Mouse (Mus musculus) spleen, embryonic (tissue): ENCODE data around the gene Glra4.
"Not testable (repeated sequence)": the region's sequence is repeated elsewhere in the genome, so short reads cannot be mapped to it uniquely, and the experiment has no call there.

Source experiments
- CTCF ChIA-PET: fragments of 350-600 bp; sonication (Branson Sonifier 250); formaldehyde crosslinking; loops from one replicate; lab custom pipeline; 2022; lab: Charles Lee

The Glra4 gene

DNA sequence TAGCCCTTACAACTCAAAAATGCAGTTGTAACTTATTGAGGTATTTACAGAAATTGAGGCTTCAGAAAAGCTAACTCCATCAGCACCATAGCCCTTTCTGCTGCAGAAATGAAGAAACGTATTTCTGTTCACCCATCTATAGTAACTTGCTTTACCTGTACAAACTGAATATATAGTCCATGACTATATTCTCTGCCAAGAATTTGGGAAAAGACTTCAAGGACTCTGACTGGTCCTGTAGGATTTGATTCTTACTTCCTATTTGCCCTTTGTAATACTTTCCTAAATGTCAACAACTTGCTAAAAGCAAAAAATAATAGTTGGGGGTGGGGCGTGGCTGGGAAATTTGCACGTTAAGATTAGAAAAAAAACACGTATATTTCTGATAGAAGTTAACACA is 47.9 kb downstream of the Glra4 start:
- CTCF ChIA-PET, result no interaction called here

DNA sequence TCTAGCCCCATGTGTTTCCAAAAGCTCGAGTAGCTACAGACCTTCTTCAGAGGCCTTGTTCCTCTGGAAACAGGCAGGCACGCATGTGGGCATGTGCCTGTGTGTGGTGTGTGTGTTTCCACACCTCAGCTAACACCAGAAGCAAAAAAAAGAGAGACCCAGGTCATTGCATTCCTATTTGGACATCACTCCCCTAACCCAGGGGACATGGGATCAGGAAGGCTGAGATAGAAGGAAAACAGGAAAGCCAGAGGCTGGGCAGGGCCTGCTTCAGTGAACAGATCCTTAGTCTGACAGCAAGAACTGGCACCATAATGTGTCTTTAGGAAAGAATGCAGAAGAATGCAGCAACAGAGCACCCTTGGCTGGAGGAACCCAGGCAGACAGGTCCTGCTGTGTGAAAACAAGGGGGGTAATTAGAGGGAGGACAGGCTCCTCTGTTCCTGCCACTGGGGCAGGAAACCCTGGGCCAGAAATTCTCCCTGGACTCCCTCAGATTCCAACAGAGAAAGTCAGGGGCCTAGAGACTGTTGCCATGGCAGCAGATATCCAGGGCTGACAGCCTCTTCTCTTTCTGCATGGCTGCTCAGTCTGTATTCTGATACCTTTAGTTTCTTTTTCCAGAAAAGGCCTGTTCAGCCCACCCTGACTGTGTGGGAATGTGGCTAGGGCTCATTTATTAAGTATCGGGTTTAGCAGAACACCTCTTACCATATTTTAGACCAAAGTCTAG is 65.0 kb downstream of the Glra4 start:
- CTCF ChIA-PET, result not testable (repeated sequence)

DNA sequence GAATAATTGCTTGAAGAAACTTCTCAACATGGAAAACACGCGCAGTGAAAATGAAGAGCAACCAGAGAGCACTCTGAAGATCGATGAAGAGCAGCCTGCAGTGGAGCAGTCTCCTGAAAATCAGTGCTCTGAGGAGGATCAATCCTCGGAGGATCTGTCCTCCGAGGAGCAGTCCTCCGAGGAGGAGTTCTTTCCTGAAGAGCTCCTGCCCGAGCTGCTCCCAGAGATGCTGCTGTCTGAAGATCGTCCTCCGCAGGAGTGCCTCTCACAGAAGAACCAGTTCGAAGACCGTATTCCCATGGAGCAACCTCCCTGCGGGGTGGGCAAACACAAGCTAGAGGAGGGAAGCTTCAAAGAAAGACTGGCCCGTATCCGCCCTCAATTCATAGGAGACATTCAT is 71.2 kb downstream of the Glra4 start:
- CTCF ChIA-PET, result no interaction called here

DNA sequence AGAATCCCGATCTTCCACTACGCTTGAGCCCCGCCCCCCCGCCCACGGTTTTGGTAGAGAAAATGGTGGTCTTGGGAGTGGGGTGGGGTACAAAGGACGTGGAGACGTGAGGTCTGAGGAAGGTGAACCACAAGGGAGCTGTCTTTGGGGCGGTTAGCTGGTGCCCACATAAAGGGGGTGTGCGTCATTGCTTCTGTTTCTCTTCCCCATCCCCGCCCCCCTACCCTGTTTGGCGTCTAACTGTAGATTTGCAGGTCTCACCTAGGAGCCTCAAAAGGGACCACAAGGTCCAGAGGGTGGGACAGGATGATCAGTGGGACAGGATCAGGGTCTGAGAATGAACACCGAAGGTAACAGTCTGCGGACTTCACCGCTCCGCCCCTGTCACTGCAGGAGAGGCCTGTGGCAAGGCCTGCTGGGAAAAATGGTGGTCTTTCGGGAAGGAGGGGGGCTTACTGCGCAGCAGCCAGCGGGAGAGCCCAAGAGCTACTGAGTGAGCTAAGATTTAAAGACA is 71.7 kb downstream of the Glra4 start:
- CTCF ChIA-PET, result no interaction called here
